Mouse (Mus musculus): ENCODE measurements at regions not wholly inside any gene's neighbourhood (a gene's known extent, or its start where the extent isn't known, plus 50 kb on each side); places are given as distances from the start of the nearest gene placed in this dataset.

DNA sequence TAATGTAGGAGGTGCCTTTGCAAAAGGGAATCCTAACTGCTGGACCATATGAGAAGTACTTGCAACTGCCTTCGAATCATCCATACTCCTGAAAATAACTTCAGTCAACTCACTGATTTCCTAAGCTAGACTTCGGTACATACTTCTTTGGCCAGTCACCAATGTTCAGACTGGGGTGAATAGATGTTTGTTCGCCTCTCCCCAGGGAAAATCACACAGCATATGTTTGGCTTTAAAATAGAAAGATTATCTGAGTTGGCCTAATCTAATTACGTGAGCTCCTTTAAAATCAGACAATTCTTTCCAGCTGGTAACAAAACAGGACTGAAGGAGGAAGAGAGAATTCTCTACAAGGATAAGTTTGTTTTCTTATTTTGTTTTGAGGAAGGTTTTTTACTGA is 765.6 kb downstream of the Gm826 start:
- TF ChIP-seq POLR2A (IDR thresholded peaks at IDR 0.05; ENCODE audit: insufficient read depth, low read length) (no peak), CTCF (IDR thresholded peaks at IDR 0.05; ENCODE audit: low read depth, low read length) (no peak), EP300 (IDR thresholded peaks at IDR 0.05; ENCODE audit: insufficient read depth, low read depth, low read length) (no peak)

Measured in ES-Bruce4 (cell line).